Mouse (Mus musculus) megakaryocyte, embryonic 14.5 days (primary cell): ENCODE data around the gene Gm49355. TPM values are rescaled to one million over a fixed set of nuclear protein-coding genes. Genes with fewer than 3 reads are reported as not detected.
A peak's percentile ranks its signal among the peaks of the same experiment; 100 is the strongest.

Experiments
- H3K27me3 ChIP-seq: replicated peaks from 2 replicates; pipeline ENCODE3; 2012; ENCODE audit warnings: inconsistent platforms
- H3K36me3 ChIP-seq: replicated peaks from 2 replicates; pipeline ENCODE3; 2012; ENCODE audit warnings: low read length, inconsistent platforms, mixed read lengths
- H3K4me1 ChIP-seq: 2 replicates; pipeline ENCODE4 v1.6.1; 2012; ENCODE audit warnings: inconsistent platforms
- H3K4me3 ChIP-seq: replicated peaks from 2 replicates; pipeline ENCODE3; 2012; ENCODE audit warnings: moderate library complexity, mild to moderate bottlenecking, inconsistent platforms
- H3K9me3 ChIP-seq: 2 replicates; pipeline ENCODE4 v1.6.1; 2012; ENCODE audit warnings: inconsistent platforms
- FLI1 ChIP-seq: IDR thresholded peaks from 2 replicates; pipeline ENCODE4 v1.6.1; 2012; ENCODE audit warnings: low read length, inconsistent platforms, mixed read lengths
- GATA1 ChIP-seq: IDR thresholded peaks from 3 replicates; pipeline ENCODE4 v1.6.1; 2012; ENCODE audit warnings: mixed read lengths, low read length, inconsistent platforms, borderline replicate concordance
- polyA plus RNA-seq: library from polyadenylated mRNA; stranded (reverse); fragments of >175 nt; gene quantifications from 2 replicates; pipeline ENCODE4 v1.2.3, GENCODE M21; 2012; ENCODE audit warnings: low replicate concordance; ENCODE audit not compliant: insufficient read depth

The Gm49355 gene
- polyA plus RNA-seq, 1 experiment: not detected

GRCm38 (mm10) chr14:12341789-12342457, 58.1 kb downstream of the Gm49355 start:
- TF ChIP-seq GATA1: no peak
- TF ChIP-seq FLI1: no peak
- H3K4me1 ChIP-seq: peaks cover 19% of the 10 kb centered on the region
- peaks cover 3% of the 10 kb centered on the region; the same call in 1 of the 2 replicates for H3K9me3 ChIP-seq
- no peaks in the 10 kb centered on the region for H3K36me3 ChIP-seq
- no peak overlapping the region for H3K4me3 ChIP-seq
- H3K27me3 ChIP-seq: peaks cover 97% of the 10 kb centered on the region

DNA sequence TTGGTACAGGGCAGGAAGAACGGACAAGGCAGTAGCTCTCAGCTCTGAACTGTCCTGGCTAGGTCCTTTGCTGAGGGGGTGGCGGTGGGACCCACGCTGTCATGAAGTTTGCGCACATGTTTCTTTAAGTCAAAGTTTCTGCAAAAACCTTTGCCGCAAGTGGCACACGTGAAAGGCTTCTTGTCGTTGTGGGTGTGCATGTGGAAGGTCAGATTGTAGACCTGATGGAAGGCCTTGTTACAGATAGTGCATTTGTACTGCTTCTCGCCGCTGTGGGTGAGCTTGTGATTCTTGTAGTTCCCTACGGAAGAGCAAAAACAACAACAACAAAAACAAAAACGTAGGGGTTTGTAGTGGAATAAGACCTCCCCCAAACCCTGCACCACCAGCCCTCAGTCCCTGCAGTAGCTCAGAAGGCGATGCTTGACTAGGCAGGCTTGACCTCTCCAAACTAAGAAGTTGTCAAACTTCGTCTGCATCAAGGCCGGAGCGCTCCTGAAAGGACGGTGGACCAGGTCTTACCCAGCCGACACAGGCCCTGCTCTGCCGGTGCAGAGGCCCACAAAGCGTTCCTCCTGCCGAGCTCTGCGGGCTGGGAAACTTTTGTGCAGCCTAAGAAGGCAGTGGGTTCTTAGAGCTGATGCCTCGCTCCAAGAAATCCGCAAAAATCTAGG, 58.8 kb downstream of the Gm49355 start:
- peaks cover 3% of the 10 kb centered on the region; the same call in 1 of the 2 replicates for H3K9me3 ChIP-seq
- no peaks in the 10 kb centered on the region for H3K36me3 ChIP-seq
- TF ChIP-seq FLI1 (no peak), GATA1 (no peak)
- H3K4me3 ChIP-seq: no peak overlapping the region
- peaks cover 19% of the 10 kb centered on the region for H3K4me1 ChIP-seq
- peaks cover 97% of the 10 kb centered on the region for H3K27me3 ChIP-seq

- TF ChIP-seq GATA1: no peak
- no peak for TF ChIP-seq FLI1
- peaks cover 97% of the 10 kb centered on the region for H3K27me3 ChIP-seq
- no peaks in the 10 kb centered on the region for H3K36me3 ChIP-seq
- H3K9me3 ChIP-seq: no peaks in the 10 kb centered on the region
- H3K4me1 ChIP-seq: peaks cover 19% of the 10 kb centered on the region
- H3K4me3 ChIP-seq: no peak overlapping the region
These were observed 59.7 kb downstream of the Gm49355 start for GRCm38 (mm10) chr14:12343451-12343941.

DNA sequence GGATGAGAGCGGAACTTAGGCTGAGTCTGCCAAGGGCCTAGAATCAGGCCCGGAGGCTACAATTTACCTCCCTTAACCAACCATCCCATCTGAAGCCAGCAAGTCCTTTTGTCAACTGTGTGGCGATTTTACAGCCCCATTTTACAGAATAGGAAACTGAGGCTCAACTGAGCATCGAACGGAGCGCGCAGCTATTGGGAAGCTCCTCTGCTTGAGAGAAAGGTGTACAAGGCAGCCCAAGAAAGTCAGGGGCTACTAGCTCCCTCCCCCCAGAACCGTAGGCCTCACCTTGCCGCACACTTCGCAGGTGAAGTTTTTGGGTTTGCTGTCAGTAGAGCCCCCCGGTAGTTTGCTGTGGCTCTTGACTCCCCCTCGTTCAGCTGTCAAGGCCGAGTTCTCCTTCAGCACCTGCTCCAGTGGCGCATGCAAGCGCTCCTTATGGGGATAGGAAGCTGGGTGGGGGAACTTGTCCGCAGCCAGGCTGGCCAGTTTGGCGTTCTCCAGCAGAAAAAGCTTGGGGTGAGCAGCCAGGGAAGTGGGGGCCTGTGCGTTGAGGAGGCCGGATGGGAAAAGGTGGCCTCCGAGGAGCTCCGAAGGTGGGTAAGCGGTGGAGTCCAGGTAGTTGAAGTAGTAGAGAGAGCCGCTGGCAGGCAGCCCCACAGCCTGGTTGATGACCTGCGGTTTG, 60.4 kb downstream of the Gm49355 start:
- TF ChIP-seq FLI1: no peak
- H3K27me3 ChIP-seq: peaks cover 100% of the 10 kb centered on the region
- H3K9me3 ChIP-seq: no peaks in the 10 kb centered on the region
- H3K4me1 ChIP-seq: peaks cover 19% of the 10 kb centered on the region
- H3K36me3 ChIP-seq: no peaks in the 10 kb centered on the region
- no peak overlapping the region for H3K4me3 ChIP-seq

GRCm38 (mm10) chr14:12344746-12345240, 61.0 kb downstream of the Gm49355 start:
- H3K36me3 ChIP-seq: no peaks in the 10 kb centered on the region
- no peaks in the 10 kb centered on the region for H3K9me3 ChIP-seq
- H3K4me3 ChIP-seq: no peak overlapping the region
- H3K27me3 ChIP-seq: peaks cover 100% of the 10 kb centered on the region
- peaks cover 19% of the 10 kb centered on the region for H3K4me1 ChIP-seq
- TF ChIP-seq GATA1 (no peak), FLI1 (no peak)

- TF ChIP-seq GATA1 (no peak), FLI1 (no peak)
- peaks cover 100% of the 10 kb centered on the region for H3K27me3 ChIP-seq
- H3K9me3 ChIP-seq: no peaks in the 10 kb centered on the region
- no peak overlapping the region for H3K4me3 ChIP-seq
- H3K4me1 ChIP-seq: peaks cover 16% of the 10 kb centered on the region
- no peaks in the 10 kb centered on the region for H3K36me3 ChIP-seq
These were observed 61.6 kb downstream of the Gm49355 start for GRCm38 (mm10) chr14:12345241-12345921.

- Histone ChIP-seq H3K4me3 (peak overlapping the region; percentile 18), H3K27me3 (peaks cover 99% of the 10 kb centered on the region), H3K9me3 (no peaks in the 10 kb centered on the region), H3K36me3 (no peaks in the 10 kb centered on the region), H3K4me1 (peaks cover 11% of the 10 kb centered on the region; the same call in 1 of the 2 replicates)
- TF ChIP-seq GATA1: no peak
- TF ChIP-seq FLI1: no peak
These were observed 62.5 kb downstream of the Gm49355 start for GRCm38 (mm10) chr14:12346011-12346864.

DNA sequence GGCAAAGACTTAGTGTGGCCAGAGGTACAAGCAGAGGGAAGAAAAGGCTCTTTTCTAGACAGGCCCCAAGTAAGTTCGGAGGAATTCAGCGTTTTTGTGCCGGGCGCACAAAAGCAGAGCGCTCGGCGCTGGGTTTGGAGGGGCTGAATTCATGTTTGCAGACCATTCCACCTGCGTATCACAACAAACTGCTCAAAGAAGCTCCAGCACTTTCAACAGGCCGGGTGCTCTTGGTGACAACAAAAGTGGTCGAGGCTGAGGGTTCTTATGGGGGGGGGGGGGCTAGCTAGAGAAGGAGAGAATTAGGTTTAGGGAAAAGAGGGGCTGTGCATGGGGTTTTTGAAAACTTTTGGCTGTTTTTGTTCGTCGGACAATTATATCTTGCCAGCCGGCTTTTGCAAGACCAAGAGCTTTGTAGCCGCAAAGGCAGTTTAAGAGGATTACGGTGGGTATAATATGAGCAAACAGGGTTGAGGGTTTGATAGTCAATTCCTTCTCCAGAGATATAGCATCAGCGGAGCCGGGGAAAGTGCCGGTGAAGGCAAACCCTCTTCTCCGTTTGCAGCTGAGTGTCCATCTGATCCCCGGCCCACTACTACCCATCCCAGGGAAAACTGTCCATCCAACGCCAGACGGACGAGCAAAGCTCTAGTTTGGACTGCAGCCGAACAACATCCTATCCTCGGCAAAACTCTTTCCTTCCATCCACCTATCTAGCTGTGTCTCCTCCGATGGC, 63.3 kb downstream of the Gm49355 start:
- TF ChIP-seq FLI1: no peak
- Histone ChIP-seq H3K27me3 (peaks cover 94% of the 10 kb centered on the region), H3K36me3 (no peaks in the 10 kb centered on the region), H3K4me3 (no peak overlapping the region), H3K9me3 (no peaks in the 10 kb centered on the region), H3K4me1 (peaks cover 7% of the 10 kb centered on the region; the same call in 1 of the 2 replicates)
